Mouse (Mus musculus) frontal cortex, adult (tissue): ENCODE results near the gene Rps6kl1.

Source experiments
- ATAC-seq: cut with Nextera tagmentation; 2 replicates; pipeline ENCODE4 v1.9.2; 2017; ENCODE audit warnings: mild to moderate bottlenecking, moderate library complexity, mixed read lengths; ENCODE audit not compliant: low TSS enrichment

Rps6kl1 gene

DNA sequence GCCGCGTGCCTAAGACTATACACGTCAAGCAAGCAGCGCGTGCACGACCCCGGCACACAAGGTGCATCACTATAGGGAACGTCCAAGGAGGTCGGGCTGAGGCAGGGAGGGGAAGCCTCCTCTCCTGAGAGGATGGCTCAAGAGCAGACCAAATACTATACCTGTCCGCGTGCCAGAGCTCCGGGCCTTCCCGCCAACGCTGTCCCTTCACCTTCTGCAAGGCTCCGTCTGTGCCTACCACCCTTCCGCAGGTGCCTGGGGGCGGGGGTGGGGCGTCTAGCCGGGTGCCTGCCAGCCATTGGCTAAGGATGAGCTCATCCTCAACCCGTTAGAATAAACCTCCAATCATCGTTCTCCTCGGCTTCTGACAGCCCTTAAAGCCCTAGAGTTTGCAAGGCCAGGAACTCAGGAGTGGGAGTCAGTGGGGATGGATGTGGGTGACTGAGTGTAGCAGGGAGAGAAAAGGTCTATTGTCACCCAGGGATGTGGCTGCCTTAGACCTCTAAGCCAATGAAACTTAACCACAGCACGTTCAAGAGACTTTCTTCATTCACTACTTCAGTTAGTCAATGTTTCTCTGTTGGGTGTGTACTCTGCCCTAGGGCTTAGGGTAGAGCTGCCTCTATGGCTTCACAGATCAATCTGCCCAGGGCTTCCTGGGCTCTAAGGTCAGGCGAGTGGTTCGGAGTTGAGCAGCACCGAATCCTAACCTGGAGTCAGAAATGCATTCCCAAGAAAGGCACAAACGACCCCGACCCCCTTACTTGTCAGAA, at the start of gene Rps6kl1:
Gene Rps6kl1, minus strand, starts transcription at position 263 of the 773 bp plus-strand sequence.
- ATAC-seq = peak; percentile 97

DNA sequence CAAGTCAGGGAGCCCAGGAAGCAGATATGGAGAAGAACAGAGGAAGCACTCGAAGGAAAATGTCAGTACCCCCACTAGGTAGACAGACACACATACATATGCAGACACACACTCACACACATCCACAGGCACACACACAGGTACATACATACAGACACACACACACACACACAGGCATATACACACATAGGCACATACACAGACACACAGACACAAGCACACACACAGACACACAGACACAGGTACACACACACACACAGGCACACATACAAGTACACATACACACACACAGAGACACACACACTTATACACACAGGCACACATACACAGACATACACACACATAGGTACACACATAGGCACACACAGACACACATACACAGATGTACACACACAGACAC, 48.9 kb upstream of the Rps6kl1 start:
- no peak for ATAC-seq

DNA sequence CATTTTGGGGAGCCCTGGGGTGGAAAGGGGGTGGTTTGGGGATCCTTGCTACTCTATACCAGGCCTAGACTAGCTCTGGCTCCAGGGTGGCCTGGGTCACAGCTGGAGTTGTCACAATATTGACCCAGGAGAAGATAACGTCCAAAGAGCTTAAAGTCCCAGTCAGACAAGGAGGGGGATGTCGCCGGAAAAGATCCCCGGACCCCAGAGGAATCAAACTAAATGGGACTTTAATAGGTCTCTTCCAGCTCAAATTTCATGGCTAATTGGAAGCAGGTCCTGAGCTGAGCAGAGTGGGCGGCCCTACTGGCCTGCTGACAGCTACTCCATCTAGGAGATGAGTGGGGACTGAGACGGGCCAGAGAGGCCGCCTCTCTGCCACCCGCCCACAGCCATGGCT, 46.9 kb upstream of the Rps6kl1 start:
- no peak for ATAC-seq

DNA sequence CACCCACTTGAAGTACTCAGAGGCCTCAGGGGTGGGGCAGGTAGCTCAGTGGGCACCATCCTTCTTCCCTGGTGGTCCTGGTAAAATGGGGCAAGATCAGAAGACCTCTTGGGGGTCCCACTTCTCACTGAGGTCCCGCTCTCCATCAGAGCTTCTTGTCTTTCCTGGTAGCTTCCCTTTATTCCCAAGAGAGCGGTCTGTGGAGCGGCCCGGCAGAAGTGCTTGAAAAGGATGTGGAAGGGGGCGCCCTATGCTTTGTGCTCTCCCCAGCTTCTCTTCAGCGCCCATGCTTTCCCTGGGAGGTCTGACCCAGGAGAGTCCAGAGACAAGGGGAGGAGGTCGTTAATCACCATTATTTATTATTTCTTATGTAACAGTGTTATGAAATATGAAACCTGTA, 46.3 kb upstream of the Rps6kl1 start:
- ATAC-seq = no peak

DNA sequence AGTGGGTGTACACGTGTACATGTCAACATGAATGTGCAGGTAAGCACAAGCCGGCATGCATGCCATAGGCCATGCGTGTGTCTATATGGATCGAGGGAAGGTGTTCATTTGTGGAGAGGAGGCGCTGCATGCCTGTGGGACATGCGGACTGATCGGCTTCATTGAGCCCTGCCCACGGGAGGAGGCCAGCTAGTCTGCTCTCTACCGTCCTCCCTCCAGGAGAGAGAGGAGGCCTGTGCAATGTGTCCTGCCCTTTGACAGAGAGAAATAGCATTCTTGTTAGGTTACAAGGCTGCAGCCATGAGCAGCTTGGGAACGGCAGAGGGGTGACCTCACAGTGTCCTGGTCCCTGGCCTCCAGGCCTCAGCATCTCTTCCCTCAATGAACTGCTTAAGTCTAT, 45.1 kb upstream of the Rps6kl1 start:
- no peak for ATAC-seq

DNA sequence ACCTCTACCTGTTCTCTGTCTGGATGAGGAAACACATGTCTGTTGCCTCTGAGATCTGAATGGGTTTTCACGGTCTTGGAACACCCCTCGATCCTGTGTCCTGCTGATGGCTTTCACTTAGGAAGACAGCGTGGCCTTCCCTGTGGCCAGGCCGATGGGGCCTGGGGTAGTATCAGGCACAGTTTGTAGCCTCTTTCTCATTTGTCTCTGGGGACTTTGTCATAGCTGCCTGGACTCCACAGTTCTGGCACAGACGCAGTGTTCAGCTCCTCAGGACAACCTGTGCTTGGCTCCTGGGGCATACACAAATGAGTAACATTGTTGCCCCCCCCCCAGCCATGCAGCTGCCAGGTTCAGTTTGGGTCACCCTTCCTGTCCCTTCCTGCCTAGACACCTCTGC, 44.0 kb upstream of the Rps6kl1 start:
- ATAC-seq = no peak

DNA sequence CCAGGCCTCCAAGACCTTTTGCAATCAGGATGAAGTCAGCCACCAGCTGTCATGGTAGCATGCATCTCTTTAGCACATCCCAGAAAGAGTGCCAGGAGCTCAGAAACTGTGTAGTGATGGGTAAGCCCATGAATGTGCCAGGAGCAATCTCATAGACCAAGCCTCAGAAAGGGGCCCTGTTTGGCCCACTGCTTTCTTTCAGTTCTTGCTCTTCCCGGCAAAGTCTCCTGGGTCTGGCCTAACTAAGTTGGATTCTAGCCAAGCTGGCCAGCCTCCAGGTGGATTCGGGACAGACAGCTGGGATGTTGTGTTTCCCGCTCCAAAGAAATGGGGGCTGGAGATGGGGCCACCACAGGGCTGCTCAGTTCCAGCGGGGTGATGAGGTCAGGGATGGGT, 43.6 kb upstream of the Rps6kl1 start:
- peak; percentile 27; the same call in 1 of the 2 replicates for ATAC-seq

DNA sequence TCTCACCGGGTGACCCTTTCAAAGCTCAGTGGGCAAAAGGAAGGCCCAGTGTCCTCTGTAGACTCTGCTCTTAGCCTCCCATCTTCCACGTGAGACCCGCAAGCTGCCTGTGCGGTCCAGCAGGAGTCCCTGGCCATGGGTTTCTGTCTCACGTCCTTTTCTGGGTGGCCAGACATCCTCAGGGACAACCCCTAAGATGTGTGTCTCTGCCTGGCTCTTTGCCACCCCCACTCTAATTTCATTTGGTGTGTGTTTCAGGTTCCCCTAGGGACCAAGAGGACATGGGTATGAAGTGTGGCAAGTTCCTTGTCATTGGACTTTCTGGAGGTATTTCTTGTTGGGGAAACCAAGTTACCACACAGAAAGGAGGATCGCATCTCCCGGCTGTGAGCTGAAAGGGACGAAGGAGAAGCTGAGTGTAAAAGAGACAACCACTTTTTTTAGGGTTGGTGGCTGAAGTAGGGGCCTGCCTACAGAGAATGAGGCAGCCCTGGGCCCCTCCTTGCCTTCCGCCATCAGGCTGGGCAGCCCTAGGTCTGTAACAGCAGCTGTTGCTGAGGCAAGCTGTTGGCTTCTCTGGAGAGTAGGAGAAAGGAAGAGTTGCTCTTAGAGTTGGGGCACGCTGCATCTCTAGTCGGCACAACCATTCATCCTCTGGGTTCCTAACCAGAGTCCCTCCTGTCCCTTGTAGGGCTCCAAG, 43.0 kb upstream of the Rps6kl1 start:
- ATAC-seq = no peak; the same call in 1 of the 2 replicates

DNA sequence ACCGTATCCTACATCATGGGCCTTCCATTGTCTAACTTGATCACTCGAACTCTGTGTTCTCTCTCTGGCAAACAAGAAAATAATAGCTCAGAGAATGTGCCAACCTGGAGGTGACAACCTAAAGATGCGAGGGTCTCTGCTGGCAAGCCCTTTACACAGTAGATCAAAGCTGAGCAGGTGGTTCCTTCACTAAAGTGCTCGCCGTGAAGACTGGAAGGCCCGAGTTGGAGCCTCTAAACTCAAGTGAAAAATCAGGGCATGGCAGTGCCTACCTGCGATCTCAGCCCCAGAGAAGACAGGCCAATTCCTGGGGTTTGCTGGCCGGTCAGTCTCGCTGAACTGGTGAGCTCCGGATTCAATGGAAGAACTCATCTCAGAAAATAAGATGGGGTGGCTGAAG, 42.1 kb upstream of the Rps6kl1 start:
- no peak for ATAC-seq

DNA sequence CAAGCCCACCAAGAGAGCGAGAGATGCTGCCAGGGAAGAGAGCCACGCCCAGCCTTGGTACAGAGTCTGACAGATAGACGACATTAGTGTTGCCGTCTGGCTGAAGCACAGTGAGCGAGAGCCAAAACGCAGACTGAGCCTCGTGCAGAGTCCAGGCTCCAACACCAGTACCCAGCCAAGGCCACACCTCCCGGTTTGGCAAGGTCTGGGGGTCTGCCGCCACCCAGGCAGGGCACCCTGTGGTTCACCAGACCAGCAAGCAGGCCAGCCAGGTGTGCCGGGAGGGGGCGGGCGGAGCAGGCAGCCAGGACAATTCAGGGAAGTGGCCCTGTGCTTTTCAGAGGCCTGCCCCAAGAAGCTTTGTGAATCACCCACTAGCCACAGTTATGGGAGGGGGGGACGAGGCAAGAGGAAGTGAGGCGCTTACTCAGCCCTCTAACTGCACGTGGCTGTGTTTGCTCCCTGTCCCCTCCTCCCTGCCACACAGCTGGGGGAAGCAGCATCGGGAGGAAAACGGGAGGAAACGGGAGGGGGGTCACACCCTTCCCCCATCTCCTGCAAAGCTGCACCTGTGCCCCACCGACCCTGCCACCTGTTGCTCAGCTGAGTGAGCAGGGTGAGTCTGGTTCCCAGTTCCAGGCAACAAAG, 41.5 kb upstream of the Rps6kl1 start:
- no peak for ATAC-seq

DNA sequence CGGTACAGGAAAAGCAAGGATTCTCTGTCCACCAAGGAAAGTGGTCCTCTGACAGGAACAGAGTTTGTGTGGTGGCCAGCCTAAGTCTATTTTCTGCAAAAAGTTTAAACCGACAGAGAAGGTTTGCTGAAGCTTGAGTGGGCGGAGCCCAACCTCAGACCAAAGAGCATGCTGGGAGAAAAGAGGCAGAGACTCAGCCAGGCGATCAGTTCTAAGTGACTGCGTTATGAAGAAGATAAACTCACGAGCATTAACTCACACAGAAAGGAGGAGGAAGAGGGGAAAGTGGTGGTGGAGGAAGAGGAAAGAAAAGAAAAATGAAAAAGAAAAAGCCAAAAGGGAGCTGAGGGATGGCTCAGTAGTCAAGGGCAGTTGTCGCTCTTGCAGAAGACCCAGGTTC, 39.2 kb upstream of the Rps6kl1 start:
- no peak for ATAC-seq

DNA sequence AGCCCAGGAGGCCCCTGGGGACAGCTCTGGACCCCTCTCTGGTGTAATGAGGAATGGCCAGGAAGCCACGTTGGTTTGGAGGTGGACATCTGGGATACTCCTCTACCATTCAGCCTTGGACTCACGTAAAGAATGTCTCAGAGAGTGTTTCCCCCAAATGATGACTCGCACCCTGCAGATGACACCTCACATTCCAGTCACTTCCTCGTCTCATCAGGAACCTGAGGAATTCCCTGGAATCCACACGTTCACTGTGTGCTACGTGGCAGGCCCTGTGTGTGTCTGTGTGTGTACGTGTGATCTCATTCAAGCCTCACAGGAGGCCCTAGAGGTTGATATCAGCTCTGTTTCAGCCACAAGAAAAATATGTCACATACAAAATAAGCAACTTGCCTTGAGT, 35.3 kb upstream of the Rps6kl1 start:
- no peak for ATAC-seq

DNA sequence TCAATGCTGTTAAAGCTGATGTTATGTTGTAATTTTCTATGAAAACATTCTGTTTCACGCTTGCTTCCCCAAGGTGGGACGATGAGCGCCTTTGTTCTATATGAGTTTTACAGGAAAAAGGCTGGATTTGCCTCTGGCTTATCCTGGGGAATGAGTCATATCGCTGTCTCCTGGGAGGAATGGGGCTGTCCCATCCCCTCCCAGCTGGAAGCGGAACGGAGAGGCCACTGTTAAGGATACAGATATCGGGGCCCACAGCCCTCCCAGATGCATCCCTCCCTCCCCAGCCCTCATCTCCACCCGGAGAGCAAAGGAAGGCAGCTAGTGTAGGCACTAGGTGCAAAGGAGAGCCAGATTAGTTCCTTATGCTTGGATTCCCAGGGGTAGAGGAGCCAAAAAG, 34.7 kb upstream of the Rps6kl1 start:
- ATAC-seq = no peak

DNA sequence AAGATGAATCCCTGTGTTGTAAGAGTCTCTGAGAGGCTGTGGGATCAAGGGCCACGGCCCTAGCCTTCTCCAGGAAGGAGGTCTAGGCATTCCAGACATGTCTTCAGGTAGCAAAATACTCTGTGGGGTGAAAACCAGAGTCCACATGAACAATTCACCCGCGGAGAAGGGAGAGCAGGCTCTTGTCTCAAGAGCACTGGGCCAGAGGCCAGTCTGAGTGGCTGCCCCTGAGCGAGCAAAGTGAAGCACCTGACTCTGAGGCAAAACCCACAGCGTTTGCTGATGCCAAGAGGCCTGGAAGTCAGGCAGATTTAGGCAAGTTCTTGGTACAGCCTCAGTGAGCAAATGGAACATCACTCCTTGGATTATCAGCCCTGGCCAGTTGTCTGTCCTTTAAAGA, 33.1 kb upstream of the Rps6kl1 start:
- no peak for ATAC-seq

DNA sequence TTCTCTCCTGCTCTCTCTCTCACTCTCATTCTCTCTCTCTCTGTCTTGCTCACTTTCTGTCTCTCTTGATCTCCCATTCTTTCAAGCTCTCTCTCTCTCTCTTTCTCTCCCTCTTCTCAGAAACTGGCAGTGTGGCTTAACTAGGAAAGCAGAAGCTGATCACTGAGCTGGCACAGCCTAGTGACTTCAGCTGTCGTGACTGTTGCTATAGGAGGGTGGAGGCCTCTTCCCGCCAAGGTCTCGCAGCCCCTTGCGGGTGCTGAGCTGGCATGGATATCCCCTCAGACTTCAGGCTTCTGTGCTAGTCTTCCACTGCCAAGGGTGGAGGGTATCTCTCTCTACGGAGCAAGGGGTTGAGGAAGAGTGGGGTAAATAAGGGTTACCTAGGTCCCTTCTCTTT, 31.8 kb upstream of the Rps6kl1 start:
- no peak for ATAC-seq

DNA sequence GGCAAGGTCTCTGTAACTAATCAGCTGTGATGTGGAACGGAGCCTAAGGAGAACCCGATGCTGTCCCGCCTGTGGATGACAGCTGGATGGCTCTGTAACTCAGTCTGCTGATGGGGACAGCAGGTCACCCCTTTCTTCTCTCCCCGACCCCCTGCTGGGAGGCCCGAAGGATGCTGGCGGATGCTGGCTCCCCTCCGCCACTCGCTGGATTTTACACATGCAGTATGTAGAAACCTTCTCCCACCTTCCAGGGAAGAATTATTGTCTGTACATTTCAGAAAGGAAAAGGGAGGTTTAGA, 31.2 kb upstream of the Rps6kl1 start:
- no peak for ATAC-seq

DNA sequence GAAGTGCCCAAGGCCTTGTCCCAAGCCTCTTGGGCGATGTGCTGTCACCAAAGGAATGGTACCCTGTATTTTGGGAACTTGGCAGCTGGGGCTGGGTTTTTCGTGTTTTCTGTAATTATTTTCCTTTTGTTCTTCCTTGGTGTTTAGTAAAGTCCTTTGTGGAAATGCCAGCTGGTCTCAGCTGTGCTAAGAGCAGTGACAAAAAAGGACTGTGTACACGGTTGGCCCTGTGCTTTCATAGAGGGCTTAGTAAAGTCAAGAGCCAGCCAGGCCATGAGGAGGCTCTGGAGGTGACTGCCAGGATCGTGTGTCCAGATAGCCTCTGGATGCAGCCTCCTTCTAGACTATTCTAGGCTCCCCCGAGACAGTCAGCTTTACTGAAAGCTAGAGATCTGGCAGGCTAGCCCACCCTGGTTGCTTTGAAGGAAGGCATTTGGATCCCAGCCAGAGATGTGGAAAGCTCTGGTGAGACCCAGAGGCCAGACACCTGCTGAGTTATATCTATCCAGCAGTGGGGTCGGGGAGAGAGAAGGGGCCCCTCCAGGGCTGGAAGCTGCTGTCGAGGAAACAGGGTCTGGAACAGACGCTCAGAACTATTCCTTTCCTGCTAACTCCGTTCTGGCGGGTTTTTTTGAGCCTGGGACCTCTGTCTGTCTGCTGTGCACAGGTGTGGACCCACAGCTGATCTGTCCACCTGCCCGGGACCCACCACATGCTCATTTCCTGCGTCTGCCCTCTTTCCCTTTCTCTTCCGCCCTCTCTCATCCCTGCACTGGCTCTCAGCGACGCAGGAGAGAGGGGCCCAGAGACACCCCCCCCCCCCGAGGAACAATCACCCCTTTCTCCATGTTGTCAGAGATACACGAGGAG, 30.6 kb upstream of the Rps6kl1 start:
- no peak for ATAC-seq

DNA sequence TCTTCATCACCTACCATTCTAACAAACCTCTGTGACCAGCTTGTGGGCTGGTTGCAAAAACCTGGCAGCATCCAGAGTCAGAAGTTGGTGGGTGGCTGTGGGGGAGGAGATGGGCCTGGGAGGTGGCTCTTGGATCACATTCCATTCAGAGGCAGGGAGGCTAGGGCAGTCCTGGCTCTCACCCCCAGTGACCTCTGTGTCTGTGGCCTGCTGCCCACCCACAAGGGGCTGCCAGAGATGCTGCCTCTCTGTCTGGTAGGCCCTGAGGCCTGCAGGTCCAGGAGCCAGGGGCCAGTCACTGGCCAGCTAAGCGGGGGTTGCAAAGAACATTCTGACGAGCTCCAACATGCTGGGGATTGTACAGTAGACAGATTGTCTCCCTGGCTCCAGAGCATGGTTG, 27.2 kb upstream of the Rps6kl1 start:
- ATAC-seq = no peak

DNA sequence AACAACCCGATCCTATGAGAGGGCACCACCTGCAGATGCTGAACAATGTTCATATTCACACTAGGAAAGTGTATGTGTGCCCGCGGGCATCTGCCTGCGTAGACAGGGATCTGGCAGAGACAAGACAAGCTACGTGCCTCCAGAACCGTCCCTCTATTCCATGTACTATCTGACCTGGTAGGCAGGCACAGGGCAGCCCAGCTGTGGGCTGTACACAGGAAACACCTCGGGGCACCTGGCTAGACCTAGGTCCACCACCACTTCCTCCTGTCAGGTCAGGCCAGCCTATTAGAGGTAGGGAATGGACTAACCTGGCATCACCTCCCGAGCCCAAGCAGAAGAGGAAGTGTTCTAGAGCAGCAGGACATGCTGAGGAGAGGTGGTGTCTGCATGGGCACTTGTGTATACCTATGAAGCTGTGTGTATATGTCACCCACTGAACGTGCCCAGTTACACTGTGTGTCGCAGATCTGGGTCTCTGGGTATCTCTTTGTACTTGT, 26.7 kb upstream of the Rps6kl1 start, which contains the start of gene Pgf:
Gene Pgf, minus strand, starts transcription at position 51 of the 500 bp plus-strand sequence.
- no peak for ATAC-seq

DNA sequence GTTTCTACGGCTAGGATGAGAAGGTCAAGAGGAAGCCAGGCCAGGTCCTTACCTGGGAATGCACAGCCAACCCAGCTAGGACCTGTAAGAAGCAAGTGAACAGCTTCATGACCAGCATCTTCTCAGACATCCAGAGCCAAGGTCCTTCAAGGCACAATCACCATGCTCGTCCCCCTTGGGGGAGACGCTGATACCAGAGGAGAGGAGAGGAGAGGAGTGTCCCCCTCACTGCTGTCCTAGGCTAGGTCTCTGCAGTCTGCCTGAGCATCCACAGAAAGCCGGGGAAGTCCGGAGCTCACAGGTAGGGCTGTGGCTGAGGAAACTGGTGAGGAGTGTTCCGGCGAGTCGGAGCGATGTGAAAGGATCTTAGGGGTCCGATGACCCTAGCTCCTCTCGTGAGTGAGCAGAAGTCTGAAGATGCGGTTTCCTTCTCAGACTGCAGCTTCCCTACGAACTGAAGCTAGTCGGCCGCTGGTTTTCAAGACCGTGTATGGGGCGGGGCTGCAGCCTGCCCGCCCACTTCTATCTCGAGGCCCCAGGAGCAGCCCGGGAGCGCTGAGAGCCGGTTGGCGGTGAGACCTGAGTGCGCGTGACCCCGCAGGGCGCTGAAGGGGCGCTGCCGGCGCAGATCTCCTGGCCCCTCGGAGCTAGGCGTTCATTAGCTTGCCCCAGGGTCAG, 25.9 kb upstream of the Rps6kl1 start:
- peak; percentile 67; the same call in 1 of the 2 replicates for ATAC-seq
